Mouse (Mus musculus) ES-E14 (cell line): ENCODE results near the gene Stip1. TPM values are rescaled to one million over a fixed set of nuclear protein-coding genes. Genes with fewer than 3 reads are reported as not detected.
A peak's percentile ranks its signal among the peaks of the same experiment; 100 is the strongest.

Experiments used
- DNase-seq: peaks from one replicate; pipeline ENCODE4 v3.0.0-alpha.2; 2013; ENCODE audit warnings: low read depth, low spot score
- H3K27ac ChIP-seq: 2 replicates; pipeline ENCODE4 v1.5.1; 2012; ENCODE audit warnings: low read depth, mild to moderate bottlenecking, low read length, moderate library complexity, mixed read lengths; ENCODE audit not compliant: poor library complexity, insufficient read depth, severe bottlenecking
- H3K36me3 ChIP-seq: 2 replicates; pipeline ENCODE4 v1.6.1; 2012; ENCODE audit warnings: mild to moderate bottlenecking, low read length, moderate library complexity, mixed read lengths; ENCODE audit not compliant: control insufficient read depth, poor library complexity, insufficient read depth, severe bottlenecking
- H3K4me1 ChIP-seq, 2 experiments: fragments of 150-350 bp in 1 of 2; sonication (generic) in 1 of 2; 2 replicates each; pipeline ENCODE4 v1.6.1; 2012; ENCODE audit warnings: low read length in 2 of 2, mild to moderate bottlenecking in 1 of 2, mixed read lengths in 1 of 2; ENCODE audit not compliant: control insufficient read depth in 2 of 2, insufficient read depth in 2 of 2, poor library complexity in 1 of 2
- H3K4me3 ChIP-seq, 2 experiments: fragments of 150-350 bp in 1 of 2; sonication (generic) in 1 of 2; 2 replicates each; pipeline ENCODE4 v1.5.1; 2012; ENCODE audit warnings: low read length in 2 of 2, low read depth in 1 of 2, mild to moderate bottlenecking in 1 of 2, mixed read lengths in 1 of 2; ENCODE audit not compliant: insufficient read depth in 1 of 2, poor library complexity in 1 of 2, severe bottlenecking in 1 of 2
- H3K9ac ChIP-seq: 2 replicates; pipeline ENCODE4 v1.6.1; 2012; ENCODE audit warnings: low read depth, mild to moderate bottlenecking, low read length, mixed read lengths; ENCODE audit not compliant: poor library complexity, insufficient read depth, severe bottlenecking
- H3K9me3 ChIP-seq: fragments of 150-350 bp; sonication (generic); 2 replicates; pipeline ENCODE4 v1.6.1; 2012; ENCODE audit warnings: low read depth, mild to moderate bottlenecking, low read length; ENCODE audit not compliant: control insufficient read depth, insufficient read depth
- CHD2 ChIP-seq: IDR thresholded peaks from 2 replicates; pipeline ENCODE4 v1.6.1; 2014; ENCODE audit warnings: mild to moderate bottlenecking, low read depth, low read length, inconsistent platforms
- HCFC1 ChIP-seq: IDR thresholded peaks from 2 replicates; pipeline ENCODE4 v1.6.1; 2012; ENCODE audit warnings: low read length, inconsistent platforms, borderline replicate concordance; ENCODE audit not compliant: insufficient read depth
- MAFK ChIP-seq: IDR thresholded peaks from 2 replicates; pipeline ENCODE4 v1.6.1; 2014; ENCODE audit warnings: mild to moderate bottlenecking, low read depth, low read length, inconsistent platforms; ENCODE audit not compliant: insufficient read depth
- ZC3H11A ChIP-seq: IDR thresholded peaks from 2 replicates; pipeline ENCODE4 v1.6.1; 2012; ENCODE audit warnings: low read depth, mild to moderate bottlenecking, inconsistent platforms, low read length, borderline replicate concordance
- ZNF384 ChIP-seq: IDR thresholded peaks from 2 replicates; pipeline ENCODE4 v1.6.1; 2012; ENCODE audit warnings: low read depth, low read length, inconsistent platforms
- in situ Hi-C, 2 experiments: fragments of 600-800 bp; cut with MboI; formaldehyde crosslinking; loops; one replicate each; pipeline ENCODE4 v1.15.1; 2025; ENCODE audit warnings: low sequenced_read_pairs in 2 of 2, inconsistent platforms in 1 of 2; ENCODE audit not compliant: unreplicated experiment in 2 of 2
- total RNA-seq: library from RNA; depleted of rRNA; stranded (reverse); fragments of 300-350 nt; gene quantifications from 2 replicates; pipeline ENCODE4 v1.2.3, GENCODE M21; 2012

Gene Stip1
- total RNA-seq, 1 experiment, result 280 TPM

DNA sequence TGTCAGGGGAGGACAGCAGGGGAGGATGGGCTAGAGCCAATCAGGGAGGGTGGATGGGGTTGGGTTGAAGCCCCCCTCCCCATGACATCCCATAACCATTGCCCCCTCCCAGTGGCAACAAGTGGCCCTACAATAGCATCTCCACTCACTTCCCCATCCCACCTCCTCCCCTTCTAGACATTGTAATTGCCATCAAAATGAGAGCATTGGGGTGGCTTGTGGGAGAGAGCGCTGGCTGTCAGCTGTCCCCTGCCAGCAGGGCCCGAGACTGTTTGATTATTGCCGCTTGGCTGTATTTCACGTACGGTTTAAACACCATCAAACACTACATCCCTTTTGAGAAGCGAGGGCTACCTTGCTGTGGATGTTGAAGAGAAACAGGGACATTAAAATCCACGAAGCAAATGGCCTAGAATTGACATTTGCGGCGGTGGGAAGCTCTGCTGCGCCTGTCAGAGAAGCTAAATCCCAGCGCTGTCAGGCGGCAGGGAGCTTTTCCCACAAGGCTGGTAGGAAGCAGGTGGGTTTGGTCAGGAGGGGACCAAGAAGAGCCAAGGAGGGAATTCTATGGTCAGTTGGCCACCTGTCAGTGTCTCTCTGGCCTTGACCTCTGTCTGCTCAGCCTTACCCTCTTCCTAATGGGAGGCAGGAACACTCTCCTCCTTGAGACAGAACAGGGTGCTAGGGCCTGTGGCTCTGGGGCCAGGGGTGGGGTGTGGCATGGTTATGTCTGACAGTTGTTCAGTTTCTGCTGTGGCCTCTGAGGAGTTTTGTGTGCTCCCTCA is 34.4 kb upstream of the Stip1 start:
- no peak overlapping the region for H3K9ac ChIP-seq
- peaks cover 3 to 16% of the 10 kb centered on the region in 2 experiments; a peak in 3 of 4 replicates for H3K4me1 ChIP-seq
- no peaks in the 10 kb centered on the region for H3K9me3 ChIP-seq
- H3K27ac ChIP-seq, result no peak overlapping the region
- no peaks in the 10 kb centered on the region for H3K36me3 ChIP-seq
- H3K4me3 ChIP-seq, result no peak overlapping the region
- TF ChIP-seq HCFC1 (no peak), ZNF384 (no peak), CHD2 (no peak), ZC3H11A (no peak), MAFK (no peak)
- in situ Hi-C loops, result no loop called here
- no peak for DNase-seq

- no peak overlapping the region for H3K4me3 ChIP-seq
- in situ Hi-C loops, result no loop called here
- no peak for DNase-seq
Measured at GRCm38 (mm10) chr19:7072221-7072620, 32.5 kb upstream of the Stip1 start.

DNA sequence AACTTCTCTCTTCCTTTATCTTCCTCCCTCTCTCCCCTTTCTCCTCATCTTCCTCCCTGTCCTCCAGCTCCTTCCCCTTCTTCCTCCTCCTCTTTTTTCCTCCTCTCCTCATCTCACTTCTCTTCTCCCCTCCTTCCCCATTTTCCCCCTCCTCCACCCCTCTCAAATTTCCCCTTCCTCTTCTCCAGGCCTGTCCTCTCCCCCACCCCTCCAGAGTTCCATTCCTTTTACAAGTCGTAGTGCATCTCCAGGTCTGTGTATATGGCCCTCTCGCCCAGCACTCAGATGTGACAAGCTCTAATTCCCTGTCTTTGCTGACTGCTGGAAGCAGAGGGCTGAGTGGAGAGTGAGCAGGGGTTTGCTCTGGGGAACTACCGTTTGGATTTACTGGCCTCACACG is 31.0 kb upstream of the Stip1 start:
- no peak for DNase-seq
- peaks cover 5 to 19% of the 10 kb centered on the region in 2 experiments; a peak in 3 of 4 replicates for H3K4me1 ChIP-seq
- no peak overlapping the region for H3K27ac ChIP-seq
- TF ChIP-seq CHD2 (no peak), MAFK (no peak), ZNF384 (no peak), ZC3H11A (no peak), HCFC1 (no peak)
- in situ Hi-C loops, result no loop called here
- no peak overlapping the region for H3K9ac ChIP-seq
- no peaks in the 10 kb centered on the region for H3K36me3 ChIP-seq
- H3K9me3 ChIP-seq, result no peaks in the 10 kb centered on the region
- no peak overlapping the region for H3K4me3 ChIP-seq

More at GRCm38 (mm10) chr19:7072221-7072620, 32.5 kb upstream of the Stip1 start:
- no peak for TF ChIP-seq CHD2
- TF ChIP-seq HCFC1, result no peak
- TF ChIP-seq ZC3H11A, result no peak
- TF ChIP-seq MAFK, result no peak
- Histone ChIP-seq H3K4me1 (peaks cover 3 to 12% of the 10 kb centered on the region in 2 experiments; a peak in 3 of 4 replicates), H3K36me3 (no peaks in the 10 kb centered on the region), H3K27ac (no peak overlapping the region), H3K9ac (no peak overlapping the region), H3K9me3 (no peaks in the 10 kb centered on the region)

- TF ChIP-seq ZNF384 (peak; percentile 93), ZC3H11A (no peak)
- no peak for DNase-seq
- in situ Hi-C loops, result loop anchor here (10.0 kb wide), 1 partner anchor 125 kb away; no protein-coding TSS in a partner anchor
- Histone ChIP-seq H3K9me3 (no peaks in the 10 kb centered on the region), H3K4me3 (0 out of 4 replicates have a peak overlapping the region, but pooled peaks of 1 of the 2 experiments have one; percentile 11), H3K36me3 (no peaks in the 10 kb centered on the region), H3K9ac (peak overlapping the region; percentile 30; the same call in 1 of the 2 replicates), H3K27ac (no peak overlapping the region), H3K4me1 (peaks cover 2 to 16% of the 10 kb centered on the region in 2 experiments; a peak in 3 of 4 replicates)
Measured at GRCm38 (mm10) chr19:7069781-7070763, 30.3 kb upstream of the Stip1 start.
